Mouse (Mus musculus): Measurements from ENCODE around the gene Gm20388. TPM values are rescaled to one million over a fixed set of nuclear protein-coding genes. Genes with fewer than 3 reads are reported as not detected.

The Gm20388 gene
- total RNA-seq, 1 experiment from 2014 or later: 10.0 TPM

DNA sequence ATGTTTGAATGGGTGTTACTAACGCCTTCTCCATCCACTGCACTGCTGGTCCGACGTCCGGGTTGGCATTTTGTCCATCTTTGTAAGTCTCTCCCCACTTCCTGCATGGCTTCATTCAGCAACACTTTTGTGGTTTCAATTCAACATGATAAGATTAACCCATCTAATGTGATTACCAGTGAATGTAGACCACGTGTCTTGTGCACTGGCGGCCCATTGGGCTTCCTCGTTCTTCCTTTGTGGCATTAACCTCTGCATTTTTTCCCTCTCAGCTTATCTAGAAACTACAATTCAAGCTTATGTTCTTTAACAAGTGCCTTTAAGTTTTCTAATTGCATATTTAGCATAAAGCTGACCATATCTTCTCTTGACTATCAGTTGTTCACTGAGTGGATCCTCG is 2914.8 kb downstream of the Gm20388 start:
- ATAC-seq (replicated peaks; ENCODE audit: insufficient number of reproducible peaks, low FRiP score, low TSS enrichment, poor library complexity, severe bottlenecking): no peak

GRCm38 (mm10) chr8:122829396-122829795 is 2918.8 kb downstream of the Gm20388 start:
- ATAC-seq (replicated peaks; ENCODE audit: insufficient number of reproducible peaks, low FRiP score, low TSS enrichment, poor library complexity, severe bottlenecking): no peak

- peak; percentile 93 for ATAC-seq (replicated peaks; ENCODE audit: insufficient number of reproducible peaks, low FRiP score, low TSS enrichment, poor library complexity, severe bottlenecking)
These were observed 2919.9 kb downstream of the Gm20388 start for GRCm38 (mm10) chr8:122830349-122831061.

DNA sequence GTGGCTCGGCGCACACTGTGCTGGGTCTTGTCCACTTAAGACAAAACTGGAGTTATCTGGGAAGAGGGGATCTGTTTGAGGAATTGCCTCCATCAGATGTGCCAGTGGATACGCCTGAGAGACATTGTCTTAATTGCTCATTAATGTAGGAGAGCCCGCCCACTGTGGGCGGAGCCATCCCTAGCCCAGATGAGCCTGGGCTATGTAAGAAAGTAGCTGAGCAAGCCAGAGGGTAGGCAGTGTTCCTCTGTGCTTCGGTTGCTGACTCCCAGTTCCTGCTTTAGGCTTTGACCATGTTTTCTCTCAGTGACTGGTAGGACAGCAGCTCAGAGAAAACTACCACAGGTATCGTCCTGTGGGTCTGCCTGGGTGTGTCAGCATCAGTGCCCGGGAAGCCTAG is 2923.8 kb downstream of the Gm20388 start:
- ATAC-seq (replicated peaks; ENCODE audit: insufficient number of reproducible peaks, low FRiP score, low TSS enrichment, poor library complexity, severe bottlenecking): no peak

DNA sequence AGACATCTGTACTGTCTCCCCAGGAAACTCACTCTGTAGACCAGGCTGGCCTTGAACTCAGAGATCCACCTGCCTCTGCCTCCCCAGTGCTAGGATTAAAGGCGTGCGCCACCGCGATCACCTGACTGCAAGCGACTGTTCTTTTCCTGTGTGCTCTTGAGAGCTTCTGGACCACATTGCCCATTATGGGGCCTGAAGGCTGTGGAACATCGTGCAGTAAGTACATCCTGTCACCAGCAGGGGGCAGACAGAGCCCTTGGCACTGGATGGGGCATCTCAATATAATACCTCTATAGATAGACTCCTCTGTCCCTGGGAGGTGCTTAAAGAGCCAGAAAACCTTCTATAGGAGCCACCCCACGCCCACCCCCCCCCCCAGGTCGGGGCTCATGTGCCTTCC is 2924.3 kb downstream of the Gm20388 start:
- peak; percentile 82 for ATAC-seq (replicated peaks; ENCODE audit: insufficient number of reproducible peaks, low FRiP score, low TSS enrichment, poor library complexity, severe bottlenecking)

- no peak for ATAC-seq (replicated peaks; ENCODE audit: insufficient number of reproducible peaks, low FRiP score, low TSS enrichment, poor library complexity, severe bottlenecking)
These were observed 2925.6 kb downstream of the Gm20388 start for GRCm38 (mm10) chr8:122836199-122836598.

- ATAC-seq (replicated peaks; ENCODE audit: insufficient number of reproducible peaks, low FRiP score, low TSS enrichment, poor library complexity, severe bottlenecking): no peak
These were observed 2926.1 kb downstream of the Gm20388 start for GRCm38 (mm10) chr8:122836696-122837095.

DNA sequence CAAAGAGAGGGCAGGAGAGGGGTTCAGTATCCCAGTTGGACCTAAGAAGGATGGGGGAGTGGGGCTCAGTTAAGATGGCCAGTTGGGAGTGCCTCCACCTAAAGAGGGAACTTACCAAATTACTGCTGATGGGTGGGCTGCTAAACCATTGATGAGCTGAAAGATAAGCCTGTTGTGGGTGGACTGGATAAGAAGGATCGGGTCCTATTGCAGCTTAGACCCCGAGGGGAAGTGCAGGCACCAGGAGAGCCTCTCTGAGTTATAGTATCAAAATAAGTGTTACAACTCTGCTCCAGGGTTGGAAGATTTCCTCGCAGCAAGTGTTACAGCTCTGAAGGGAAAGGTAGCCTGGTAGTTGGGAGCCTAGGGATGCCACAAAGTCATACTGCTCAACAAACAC is 2933.5 kb downstream of the Gm20388 start:
- ATAC-seq (replicated peaks; ENCODE audit: insufficient number of reproducible peaks, low FRiP score, low TSS enrichment, poor library complexity, severe bottlenecking): no peak

GRCm38 (mm10) chr8:122845662-122846061 is 2935.0 kb downstream of the Gm20388 start:
- ATAC-seq (replicated peaks; ENCODE audit: insufficient number of reproducible peaks, low FRiP score, low TSS enrichment, poor library complexity, severe bottlenecking): no peak

DNA sequence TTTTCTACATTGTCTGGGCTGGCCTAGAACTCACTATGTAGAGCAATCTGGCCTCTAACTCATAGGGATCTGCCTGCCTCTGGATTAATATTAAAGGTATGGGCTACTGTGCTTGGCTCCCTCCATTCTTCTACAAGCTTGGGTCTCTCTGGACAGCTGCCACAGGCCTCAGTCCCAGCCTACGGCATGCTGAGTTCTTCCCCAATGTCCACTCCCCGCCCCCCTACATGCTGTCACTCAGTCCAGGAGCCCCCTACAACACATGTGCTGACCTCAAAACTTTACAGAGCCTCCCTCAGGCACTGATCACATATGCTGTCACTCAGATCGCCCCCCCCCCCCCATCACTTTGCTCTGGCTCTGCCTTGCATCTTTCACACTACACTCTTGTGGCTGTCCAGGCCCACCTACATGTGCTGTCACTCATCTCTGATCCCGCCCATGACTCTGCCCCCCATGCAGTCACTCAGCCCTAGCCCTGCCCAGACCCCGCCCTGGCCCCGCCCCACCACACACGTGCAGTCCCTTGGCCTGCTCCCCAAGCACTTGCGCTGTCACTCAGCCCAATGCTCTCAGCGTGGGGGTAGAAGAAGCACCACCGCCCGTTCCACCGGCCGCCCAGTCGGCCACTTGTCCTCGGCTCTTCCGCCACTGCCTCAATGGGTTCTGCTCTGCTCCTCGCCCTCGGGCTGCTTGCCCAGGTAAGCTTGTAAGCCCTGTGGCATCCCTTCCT is 2937.4 kb downstream of the Gm20388 start, which contains the start of gene Cdh15:
Cdh15 (plus strand) TSS at position 138 of the 733 bp plus-strand sequence.
- no peak for ATAC-seq (replicated peaks; ENCODE audit: insufficient number of reproducible peaks, low FRiP score, low TSS enrichment, poor library complexity, severe bottlenecking)

GRCm38 (mm10) chr8:122849152-122849910 is 2938.7 kb downstream of the Gm20388 start:
- ATAC-seq (replicated peaks; ENCODE audit: insufficient number of reproducible peaks, low FRiP score, low TSS enrichment, poor library complexity, severe bottlenecking): no peak

- no peak for ATAC-seq (replicated peaks; ENCODE audit: insufficient number of reproducible peaks, low FRiP score, low TSS enrichment, poor library complexity, severe bottlenecking)
These were observed 2940.1 kb downstream of the Gm20388 start for GRCm38 (mm10) chr8:122850641-122851240.

DNA sequence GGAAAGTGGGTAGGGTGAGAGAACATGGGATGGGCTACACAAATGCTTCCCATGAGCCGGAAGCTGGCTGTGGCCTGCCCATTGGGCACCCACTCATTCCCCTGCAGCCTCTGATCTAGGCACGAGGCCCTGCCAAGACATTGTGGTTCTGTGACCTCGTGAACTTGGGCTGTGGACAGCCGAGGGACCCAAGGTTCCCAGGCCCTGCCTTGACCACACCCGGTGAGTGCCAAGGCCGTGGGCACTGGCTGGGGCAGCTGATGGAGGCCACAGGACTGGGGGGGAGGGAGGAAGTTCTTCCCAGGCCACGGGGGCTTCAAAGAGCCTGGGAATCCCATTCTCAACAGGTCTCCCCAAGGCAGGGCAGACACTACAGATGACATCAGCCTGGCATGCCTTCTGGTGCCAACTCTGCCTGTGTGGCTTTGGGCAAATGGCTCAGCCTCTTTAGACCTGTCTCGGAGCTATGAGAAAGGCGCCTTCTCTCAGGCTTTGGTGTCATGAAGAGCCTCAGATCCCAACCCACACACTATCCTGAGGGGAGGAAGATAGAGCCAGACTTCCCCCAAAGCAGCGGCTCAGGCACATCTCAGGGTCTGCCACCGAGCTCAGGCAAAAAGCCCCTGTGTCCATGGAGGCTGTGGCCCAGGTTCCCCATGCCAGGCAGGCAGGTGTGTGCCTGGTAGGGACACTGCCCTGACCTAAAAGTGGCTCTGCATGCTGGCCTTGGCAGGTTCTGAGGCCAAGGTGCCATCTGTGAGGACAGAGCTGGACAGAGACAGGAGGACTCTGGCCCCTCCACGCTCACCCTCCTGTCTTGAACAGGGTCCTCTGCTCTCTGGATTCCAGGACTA is 2941.3 kb downstream of the Gm20388 start:
- ATAC-seq (replicated peaks; ENCODE audit: insufficient number of reproducible peaks, low FRiP score, low TSS enrichment, poor library complexity, severe bottlenecking): no peak

DNA sequence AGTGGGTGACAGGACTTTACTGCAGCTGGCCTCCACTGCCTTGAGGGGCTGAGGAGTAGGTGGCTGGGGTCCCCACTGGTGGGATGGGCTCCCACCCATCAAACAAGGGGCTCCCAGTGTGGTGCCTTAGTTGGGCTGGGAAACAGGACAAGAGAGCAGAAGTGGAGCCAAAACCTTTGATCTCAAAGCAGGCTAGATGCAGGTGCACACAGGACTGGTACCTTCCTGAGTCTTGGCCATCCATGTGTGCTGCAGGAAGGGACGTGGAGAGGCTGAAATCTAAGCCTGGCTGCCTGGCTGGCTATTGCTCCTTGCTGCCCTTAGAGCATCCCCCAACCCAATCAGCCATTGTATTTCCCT is 2941.9 kb downstream of the Gm20388 start:
- no peak for ATAC-seq (replicated peaks; ENCODE audit: insufficient number of reproducible peaks, low FRiP score, low TSS enrichment, poor library complexity, severe bottlenecking)

- ATAC-seq (replicated peaks; ENCODE audit: insufficient number of reproducible peaks, low FRiP score, low TSS enrichment, poor library complexity, severe bottlenecking): no peak
These were observed 2942.7 kb downstream of the Gm20388 start for GRCm38 (mm10) chr8:122853340-122853771.

DNA sequence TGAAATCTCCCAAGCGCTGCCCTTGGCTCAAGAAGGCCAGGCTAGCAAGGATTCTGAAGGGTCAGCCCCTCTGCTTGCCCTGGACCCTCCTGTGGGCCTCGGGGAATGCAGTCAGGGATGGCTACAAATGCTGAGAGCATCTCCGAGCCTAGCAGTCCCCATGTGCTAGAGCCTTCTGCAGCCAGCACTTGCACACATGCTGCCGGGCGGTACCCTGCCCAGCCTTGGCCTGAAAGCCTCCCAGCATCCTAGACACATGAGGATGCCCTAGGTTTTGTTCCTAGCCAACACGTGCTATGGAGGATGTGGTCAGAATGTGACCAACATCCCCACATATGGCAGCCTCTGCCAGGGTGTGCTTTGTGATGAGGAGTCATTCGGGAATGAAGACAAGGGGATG is 2943.7 kb downstream of the Gm20388 start:
- ATAC-seq (replicated peaks; ENCODE audit: insufficient number of reproducible peaks, low FRiP score, low TSS enrichment, poor library complexity, severe bottlenecking): no peak

DNA sequence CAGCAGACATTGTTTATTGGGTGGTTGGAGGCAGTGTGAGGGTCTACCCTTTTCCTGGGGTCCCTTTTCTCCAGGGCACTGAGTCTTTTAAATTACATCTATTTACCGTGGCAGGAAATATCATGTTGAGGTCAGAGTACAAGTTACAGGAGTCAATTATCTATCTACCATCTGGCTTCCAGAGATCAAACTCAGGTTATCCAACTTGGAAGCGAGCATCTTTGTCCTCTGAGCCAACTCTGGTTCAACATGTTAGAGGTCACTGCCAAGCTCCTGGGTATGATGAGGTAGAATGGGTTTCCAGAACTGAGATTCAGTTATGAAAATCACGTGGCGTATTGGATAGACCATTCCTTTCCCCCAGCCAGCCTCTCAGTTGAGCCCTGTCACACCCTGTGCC is 2944.5 kb downstream of the Gm20388 start:
- no peak for ATAC-seq (replicated peaks; ENCODE audit: insufficient number of reproducible peaks, low FRiP score, low TSS enrichment, poor library complexity, severe bottlenecking)

GRCm38 (mm10) chr8:122856288-122856687 is 2945.6 kb downstream of the Gm20388 start:
- ATAC-seq (replicated peaks; ENCODE audit: insufficient number of reproducible peaks, low FRiP score, low TSS enrichment, poor library complexity, severe bottlenecking): no peak

Measured in monocyte, adult 5-6 weeks (primary cell).